Mouse (Mus musculus): ENCODE results near the gene Ptprj.

The Ptprj gene

DNA sequence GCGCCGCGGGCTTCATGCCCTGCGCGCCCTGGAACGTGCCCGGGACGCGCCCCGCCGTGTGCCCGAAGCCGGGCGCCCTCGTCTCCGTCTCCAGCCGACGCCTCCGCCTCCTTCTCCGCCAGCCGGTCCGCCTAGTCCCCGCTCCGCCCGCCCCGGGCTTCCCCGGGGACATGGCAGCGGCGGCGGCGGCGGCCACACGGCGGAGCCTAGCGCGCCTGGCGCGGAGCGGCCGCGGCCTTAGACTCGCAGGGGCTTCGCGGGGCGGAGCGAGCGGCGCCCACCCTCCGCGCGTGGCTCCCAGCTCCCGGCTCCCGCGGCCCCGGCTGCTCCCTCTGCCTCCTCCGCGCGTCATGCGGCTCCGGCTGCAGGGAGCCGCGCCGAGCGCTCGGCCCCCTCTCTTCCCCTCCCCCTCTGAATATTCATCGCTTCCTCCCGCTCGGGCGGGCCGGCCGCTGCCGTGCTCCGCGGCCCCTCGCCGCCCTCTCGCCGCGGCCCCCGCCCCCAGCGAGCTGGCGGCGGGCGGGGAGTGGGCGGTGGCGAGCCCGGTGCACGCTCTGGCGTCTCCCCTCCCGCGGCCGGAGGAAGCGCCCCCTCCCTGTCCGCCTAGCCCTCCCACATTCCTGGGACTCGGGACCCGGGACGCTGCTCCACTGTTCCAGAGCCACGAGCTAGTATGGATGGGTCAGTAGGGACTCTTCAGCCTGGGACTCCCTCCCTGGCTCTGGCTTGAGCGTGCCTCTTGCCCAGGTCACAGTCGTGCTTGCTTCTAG is at the start of gene Ptprj:
Ptprj (minus strand) TSS at position 412 of the 770 bp plus-strand sequence.
- DNase-seq (ENCODE audit: low spot score): peak; percentile 69

DNA sequence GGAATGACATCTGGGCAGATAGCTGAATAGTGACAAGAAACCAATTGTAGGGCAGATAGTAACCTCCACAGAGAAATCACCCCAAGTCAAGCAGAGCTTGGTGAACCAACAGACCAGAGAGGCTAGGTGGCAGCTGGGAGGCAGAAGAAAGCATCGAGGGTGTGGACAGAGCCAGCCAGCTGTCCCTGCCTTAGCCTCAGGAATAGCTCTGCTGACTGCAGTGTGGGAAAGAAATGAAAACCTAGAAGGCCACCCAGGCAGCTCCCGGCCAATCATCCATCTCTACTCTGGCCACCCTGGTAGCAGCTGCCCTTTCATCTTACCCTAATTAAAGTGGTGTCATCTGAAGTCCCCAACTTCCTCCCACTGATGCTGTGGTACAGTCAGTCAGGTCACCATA is 49.1 kb upstream of the Ptprj start:
- DNase-seq (ENCODE audit: low spot score): no peak

DNA sequence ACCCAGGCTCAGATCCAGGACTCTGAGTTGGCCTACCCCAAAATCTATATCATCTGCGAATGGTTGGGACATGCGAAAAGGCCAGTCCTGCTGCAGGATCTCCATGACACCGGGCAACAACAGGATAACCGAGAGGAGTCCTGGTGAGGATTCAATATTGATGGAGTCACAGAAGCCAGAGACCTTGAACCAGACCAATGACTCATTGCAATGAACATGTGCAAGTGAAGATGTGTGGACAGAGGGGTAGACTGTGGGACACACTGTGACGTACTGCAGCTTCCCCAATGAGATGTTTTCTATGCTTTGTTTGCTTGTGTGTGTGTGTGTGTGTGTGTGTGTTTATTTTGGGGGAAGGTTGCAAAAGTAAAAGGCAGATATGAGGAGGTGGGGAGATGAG is 47.8 kb upstream of the Ptprj start:
- no peak for DNase-seq (ENCODE audit: low spot score)

DNA sequence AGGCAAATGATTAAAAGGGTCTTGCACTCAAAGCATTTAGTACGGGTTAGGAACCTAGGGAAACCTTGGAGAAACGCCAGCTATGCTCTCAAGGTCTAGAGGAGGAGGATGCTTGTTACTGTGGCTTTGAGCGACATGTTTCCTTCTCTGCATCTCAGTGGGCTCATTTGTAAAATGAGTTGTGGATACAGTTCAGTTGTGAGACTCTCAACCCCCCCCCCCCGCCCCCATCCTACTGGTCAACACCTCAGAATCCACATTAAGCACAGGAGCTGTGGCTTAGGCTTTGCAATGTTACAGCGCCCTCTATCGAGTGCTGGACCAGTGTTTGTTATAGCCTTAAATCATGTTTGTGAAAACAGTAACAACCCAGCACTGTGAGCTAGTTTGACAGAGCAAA is 44.5 kb upstream of the Ptprj start:
- peak; percentile 34 for DNase-seq (ENCODE audit: low spot score)

DNA sequence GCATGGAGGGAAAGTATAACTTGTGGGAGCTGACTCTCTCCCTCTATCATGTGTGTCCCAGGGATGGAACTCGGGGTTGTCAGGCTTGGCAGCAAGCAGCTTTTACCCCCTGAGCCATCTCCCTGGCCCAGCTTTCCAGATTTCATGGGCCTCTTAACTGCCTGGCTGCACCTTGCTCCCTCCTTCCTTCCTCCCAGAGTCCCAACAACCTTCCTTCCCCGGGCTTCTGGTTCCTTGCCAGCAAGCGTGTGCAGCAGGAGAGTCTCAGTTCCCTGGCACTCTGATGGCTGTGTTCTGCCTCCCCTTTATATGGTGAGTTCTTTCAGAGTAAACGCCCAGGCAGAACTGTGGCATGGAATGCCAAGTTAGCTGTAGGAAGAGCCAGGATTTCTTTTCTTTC is 43.9 kb upstream of the Ptprj start:
- DNase-seq (ENCODE audit: low spot score): no peak

DNA sequence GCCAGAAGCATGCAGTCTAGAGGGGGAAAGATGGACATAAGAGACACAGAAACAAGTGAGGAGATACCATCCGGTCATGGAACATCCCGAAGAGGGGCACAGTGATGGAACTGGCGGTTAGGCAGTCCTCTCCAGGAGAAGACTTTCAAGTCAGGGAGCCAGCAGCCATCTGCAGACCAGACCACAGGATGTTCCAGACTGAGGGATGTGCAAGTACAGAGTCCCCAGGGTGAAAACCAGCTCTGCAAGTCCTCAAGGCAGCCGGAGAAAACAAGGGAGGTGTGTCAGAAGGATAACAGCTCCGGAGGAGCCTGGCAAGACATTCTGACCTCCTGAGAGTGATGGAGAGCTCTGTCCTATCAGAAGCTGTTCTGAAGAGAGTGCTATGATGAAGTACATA is 40.4 kb upstream of the Ptprj start:
- DNase-seq (ENCODE audit: low spot score): no peak

DNA sequence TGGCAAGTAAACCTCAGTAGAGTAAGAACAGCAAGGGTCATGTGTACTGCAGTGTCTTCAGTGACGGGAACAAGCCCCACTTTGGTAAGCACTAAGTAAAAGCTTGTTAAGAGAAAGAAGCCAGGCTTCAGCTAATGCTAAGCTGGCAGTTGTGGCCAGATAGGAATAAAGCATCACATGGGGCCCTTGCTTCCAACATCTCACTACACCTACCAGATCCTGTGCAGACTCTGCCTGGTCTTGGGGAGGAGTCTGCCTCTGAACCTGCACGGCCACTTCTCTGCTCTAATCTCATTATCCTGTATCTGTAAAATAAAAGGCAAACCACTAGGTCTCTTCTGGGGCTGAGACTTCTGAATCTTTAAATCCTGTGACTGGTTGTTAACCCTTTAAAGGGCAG is 39.2 kb upstream of the Ptprj start:
- no peak for DNase-seq (ENCODE audit: low spot score)

DNA sequence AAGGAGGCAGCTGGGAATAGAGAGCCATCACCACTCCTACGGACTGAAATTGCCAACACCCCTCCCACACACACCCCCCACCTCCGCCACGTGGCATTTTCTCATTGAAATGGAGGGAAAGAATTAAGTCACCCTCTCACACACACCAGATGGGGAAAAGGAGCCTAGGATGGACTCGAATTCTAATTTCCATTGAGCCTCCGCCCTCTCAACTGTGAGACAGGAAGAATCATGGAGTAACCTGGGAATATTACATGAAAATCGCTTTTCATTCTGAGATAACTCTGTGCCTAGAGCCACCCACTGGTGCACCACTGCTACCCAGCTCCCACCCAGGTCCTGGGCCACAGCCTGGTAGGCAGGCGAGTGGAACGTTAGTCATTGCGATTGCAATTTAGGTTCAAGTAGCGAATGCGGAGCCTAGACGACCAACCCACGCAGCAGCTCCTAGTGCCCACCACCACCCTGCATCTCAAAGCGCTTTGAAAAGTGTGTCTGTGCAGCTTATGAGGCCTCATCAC is 34.3 kb upstream of the Ptprj start:
- DNase-seq (ENCODE audit: low spot score): no peak

DNA sequence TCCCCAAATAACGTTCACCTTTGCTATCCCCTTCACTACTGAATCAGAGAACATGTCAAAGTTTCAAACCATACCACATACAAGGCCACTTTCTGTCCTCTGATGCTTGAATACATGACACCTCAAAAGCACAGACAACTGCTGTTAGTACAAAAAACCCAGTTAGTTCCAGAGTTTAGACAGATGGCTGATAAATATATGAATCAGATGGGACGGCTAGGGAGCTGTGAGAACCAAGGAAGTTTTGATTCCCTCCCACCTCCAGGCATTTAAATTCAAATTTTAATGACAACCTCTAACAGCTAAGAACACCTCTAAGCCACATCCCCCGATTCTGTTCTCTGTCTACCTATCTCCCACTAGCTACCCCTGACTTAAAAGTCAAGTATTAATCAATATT is 33.1 kb upstream of the Ptprj start:
- no peak for DNase-seq (ENCODE audit: low spot score)

DNA sequence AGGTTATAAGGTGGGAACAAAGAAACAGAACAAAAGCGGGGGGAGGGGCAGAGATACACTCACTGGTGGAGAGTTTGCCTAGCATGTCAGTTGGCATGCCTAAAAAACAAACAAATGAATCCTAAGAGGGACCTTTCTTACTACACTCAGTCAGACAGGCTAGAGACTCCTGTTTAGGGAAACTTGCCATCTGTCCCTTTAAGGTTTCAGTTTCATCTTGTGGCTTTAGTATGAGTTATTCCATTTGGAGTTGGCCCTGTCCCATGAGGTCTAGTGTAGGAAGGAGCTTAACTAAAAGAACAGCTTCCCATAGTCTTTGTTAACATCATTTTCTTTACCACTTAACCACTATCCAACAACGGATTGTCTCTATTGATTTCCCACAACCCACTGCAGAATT is 32.6 kb upstream of the Ptprj start:
- DNase-seq (ENCODE audit: low spot score): no peak

DNA sequence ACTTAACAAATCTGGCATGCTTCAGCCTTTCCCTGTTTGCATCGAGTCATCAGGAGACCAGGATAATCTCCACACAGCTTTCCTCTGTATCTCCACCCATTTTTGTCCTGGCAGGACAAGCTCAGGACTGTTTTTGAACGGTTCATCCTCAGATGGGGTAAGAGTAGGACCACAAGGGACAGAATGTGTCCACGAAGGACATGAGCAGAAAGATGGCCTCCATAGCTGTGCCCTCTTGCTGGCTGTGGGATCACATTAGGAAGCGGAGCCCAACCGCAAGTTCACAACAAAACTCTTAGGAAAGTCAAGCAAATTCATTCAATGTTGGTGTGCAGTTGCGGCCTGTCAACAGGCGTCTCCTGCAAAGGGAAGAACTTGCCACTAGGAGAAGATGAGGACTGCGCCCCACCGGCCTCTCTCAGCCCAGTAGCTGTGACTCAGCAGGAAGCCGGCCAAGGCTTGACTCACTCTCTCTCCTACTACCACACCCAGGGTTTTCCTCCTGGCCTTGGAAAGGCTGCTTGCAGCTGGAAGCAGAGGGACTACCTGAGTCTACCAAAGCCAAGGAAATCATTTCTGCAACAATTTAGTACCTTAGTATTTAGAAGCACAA is 31.6 kb upstream of the Ptprj start:
- DNase-seq (ENCODE audit: low spot score): peak; percentile 21

DNA sequence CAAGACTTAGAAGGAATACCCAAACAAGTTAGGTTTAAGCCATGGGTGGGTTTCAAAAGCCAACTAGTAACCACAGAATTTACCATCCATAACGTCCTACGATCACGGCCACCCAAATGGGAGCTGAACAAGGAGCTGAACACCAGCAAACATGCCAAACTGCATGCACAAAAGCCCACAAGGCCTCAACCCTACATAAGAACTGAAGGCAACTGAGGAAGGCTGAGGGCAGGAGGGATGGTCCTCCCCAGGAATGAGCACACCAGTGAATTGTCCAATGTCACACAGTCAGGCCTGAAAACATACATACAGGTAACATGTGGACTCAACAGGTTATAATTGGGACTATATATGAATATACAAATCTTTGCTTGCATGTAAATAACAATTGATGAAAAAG is 20.6 kb upstream of the Ptprj start:
- DNase-seq (ENCODE audit: low spot score): no peak

DNA sequence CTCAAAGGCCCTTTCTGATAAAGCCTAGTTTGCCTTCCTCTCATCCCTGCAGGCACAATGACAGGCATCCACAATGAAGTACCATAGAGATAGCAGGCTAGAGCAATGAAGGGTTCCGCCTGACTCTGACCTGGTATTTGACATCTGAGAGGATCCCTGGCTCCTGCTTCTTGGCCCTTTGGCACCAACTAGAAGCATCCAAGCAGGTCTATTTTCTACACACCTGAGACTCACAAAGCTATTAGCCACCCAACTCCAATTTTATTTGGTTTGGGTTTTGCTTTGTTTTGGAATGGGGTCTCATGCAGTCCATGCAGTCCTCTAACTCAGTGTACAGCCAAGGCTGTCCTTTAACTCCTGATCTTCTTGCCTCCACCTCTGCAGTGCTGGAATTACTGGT is 7.7 kb upstream of the Ptprj start:
- DNase-seq (ENCODE audit: low spot score): no peak

DNA sequence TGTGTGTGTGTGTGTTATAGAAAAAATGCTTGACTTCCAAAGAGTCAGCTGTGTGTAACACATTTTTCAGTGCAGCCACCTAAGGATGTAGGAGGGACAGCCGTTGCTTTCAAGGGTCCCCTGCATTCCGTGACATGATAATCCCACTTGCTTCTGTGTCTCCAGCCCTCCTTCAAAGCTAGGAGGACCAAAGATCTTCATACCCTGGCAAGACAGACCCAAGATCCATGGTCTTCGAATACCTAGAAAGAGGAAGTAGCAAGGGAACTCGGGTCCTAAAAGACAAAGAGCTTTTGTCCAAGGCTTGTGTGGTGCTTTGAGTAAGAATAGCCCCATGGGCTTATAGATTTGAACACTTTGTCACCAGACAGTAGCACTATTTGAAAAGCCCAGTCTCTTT is 4.1 kb upstream of the Ptprj start:
- DNase-seq (ENCODE audit: low spot score): no peak

DNA sequence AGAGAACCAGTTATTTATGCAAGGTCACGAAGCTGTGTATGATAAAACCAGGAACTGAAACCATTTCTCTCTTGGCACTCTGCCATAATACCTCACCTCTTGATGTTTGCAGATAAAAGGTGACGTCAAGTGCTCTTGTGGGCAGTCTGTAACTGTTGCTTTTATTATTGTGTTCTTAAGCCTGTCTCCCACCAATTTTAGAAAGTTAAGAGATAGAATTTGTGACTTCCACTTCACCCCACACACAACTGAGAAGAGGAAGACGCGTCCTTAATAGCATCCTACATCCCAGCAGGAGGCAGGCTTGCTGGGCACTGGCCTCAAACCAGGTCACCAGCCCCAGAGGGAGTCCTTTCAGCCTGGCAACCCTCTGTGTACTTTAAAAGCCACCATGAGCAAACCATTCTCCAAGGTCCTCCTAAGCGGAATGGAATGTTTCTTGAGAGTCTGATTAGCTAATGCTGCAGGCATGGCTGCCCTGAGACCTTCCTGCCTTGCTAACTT is 3.2 kb upstream of the Ptprj start:
- DNase-seq (ENCODE audit: low spot score): no peak

DNA sequence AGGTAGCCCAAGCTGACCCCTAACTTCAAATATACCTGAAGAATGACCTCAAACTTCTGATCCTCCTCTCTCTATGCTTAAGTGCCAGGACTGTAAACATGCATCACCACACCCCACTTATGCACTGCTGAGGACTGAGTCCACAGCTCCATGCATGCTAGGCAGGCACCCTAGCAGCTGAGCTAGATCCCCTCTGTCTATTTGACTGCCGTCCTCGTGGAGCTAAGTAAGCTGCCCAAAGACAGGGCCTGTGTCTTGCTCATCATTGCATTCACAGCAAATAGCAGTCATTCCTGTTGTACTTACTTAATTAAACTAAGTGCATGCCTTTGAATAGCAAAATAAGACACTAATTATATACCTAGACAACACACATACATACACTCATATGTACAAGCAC is 2.4 kb upstream of the Ptprj start:
- no peak for DNase-seq (ENCODE audit: low spot score)

DNA sequence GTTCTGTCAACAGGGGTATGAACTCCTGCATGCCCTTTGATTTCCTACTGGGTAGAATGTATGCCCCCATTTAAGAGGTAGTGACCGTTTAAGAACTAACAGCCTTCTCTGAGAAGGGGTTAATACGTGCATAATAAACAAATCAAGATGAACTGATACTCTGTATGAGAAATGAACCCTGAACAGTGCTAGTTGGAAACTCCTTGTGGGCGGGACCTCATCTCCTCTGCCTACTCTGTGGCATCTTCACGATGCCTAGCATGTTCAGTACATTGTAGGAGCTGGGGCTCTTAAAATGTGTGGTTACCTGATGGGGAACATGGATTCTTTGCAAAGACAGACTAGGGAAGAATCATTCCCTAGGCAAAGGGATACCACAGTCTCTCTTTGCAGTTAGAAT is 1.9 kb upstream of the Ptprj start:
- no peak for DNase-seq (ENCODE audit: low spot score)

DNA sequence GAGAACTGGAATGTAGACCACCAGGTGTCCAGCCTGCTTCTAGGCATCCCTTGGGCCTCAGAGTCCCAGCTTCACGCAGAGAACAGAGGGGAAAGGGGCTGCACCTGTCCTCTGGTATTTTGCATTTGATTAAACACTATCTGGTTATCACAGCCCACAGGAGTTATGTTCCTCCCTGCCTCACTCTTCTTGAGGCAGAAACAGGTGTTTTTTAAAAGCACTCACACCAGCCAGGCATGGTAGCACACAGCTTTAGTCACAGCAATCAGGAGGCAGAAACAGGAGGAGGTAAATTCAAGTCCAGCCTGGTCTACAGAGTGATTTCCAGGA is 1.3 kb upstream of the Ptprj start:
- no peak for DNase-seq (ENCODE audit: low spot score)

DNA sequence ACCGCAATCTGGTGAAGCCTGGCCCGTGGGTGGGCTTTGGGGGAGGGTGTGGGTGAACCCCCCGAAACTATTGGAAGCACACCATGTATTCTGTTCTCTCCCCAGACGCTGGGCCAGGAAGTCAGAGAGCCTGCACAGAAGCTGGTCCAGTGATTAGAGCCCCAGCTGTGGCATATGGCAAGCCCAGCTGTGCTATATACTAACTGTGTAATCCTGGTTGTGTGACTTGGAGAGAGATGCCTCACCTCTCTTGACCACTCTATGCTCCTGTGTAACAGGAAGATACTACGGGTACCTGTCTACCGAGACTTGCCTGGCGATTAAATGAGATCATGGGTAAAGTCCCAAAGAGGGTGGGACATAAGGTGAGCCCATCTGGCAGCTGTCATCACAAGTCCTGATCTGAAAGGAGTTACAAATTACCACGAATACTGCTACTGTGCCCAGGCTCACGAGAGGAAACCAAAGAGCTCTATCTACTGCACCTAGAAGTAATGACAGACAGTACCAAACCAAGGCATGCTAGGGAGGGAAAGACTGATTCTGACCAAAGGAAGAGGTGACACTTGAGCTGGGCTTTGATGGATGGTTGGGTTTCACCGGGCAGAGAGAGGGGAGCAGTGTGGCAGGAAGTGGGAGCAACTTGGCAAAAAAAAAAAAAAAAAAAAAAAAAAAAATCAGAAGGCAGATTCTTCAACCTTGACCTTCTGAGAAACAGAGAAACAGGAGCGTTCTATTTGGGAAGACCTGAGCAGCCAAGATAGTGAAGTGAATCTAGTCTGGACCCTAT is 754 bp upstream of the Ptprj start:
- no peak for DNase-seq (ENCODE audit: low spot score)

DNA sequence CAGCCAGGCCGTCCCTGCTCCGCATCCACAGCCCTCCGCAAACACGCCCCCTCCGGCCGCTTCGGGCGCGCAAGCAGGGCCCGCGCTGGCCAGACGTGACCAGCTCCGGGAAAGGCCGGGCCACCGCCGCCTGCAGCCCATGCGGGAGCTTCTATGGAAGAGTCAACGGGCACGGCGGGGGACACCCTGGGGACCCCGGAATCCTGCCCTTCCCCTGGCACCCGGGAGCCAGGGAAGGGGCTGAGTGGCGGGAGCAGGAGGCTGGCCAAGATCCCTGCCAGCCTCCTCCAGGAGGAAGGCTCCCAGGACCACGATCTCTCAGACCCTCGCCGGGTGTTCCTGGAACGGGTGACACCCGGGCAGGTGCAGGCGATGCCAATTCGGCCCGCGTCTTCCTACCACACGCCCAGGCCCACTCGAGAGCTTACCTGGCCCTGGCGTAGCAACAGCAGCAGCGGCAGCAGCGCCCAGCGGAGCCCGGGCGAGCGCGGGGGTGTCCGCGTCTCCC is 665 bp downstream of the Ptprj start:
- DNase-seq (ENCODE audit: low spot score): peak; percentile 59

DNA sequence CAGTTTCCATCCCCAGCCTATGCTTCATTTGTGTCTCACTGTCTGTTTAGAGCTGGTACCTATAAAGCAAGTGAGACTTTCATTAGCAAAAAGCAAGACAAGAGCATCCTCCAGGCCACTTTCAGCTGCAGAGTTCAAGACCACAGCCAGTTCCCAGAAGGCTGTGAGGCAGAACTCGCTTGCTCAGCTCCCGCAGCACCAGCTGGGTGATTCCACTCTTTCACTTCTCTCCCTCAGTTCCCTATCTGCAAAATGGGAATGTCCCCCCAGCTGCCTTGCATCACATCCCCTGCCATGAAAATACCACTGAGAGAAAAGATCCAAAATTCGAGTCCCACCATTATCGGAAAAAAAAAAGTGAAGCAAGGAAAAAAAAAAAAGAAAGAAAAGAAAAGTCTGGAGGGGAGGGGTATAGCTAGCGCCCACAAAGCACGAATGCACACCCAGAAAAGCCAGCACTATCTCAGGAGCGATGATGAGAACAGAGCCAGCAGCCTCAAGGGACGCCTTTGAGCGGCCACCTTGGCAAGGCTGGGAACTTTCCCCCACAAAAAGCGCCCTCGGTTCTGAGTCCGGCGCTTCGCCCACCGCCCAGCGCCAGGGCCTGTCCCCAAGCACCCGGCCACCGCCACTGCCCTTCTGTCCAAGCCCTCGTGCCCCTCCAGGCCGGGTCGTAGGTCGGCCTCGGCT is 1.3 kb downstream of the Ptprj start:
- DNase-seq (ENCODE audit: low spot score): no peak

Measured in spleen, adult 12 weeks (tissue).